Mouse (Mus musculus) left cerebral cortex, adult 2 months (tissue): ENCODE results near the gene Efna5. TPM values are rescaled to one million over a fixed set of nuclear protein-coding genes. Genes with fewer than 3 reads are reported as not detected.

Experiments
- DNase-seq, 2 experiments: peaks; one replicate each; pipeline ENCODE4 v3.0.0; 2021 to 2022; ENCODE audit warnings: low spot score in 2 of 2, mixed read lengths in 1 of 2; ENCODE audit errors: extremely low spot score in 1 of 2
- H3K27ac ChIP-seq: fragments of 200-600 bp; 2 replicates; pipeline ENCODE4 v1.8.1; 2022
- H3K4me3 ChIP-seq: fragments of 200-600 bp; 2 replicates; pipeline ENCODE4 v1.8.1; 2022
- CTCF ChIP-seq: fragments of 200-600 bp; IDR thresholded peaks from 2 replicates; pipeline ENCODE4 v1.8.1; 2022; ENCODE audit warnings: antibody characterized with exemption, mild to moderate bottlenecking, moderate library complexity
- intact Hi-C: fragments of 180-260 bp; cut with DNase I; formaldehyde crosslinking; loops from one replicate; pipeline ENCODE4 v1.15.1; 2025
- total RNA-seq, 2 experiments: library from RNA; stranded (reverse); gene quantifications; 2 replicates each; pipeline ENCODE4 v1.2.3; 2021

Efna5 gene
- total RNA-seq, 2 experiments from 2014 or later, result 38.8 to 47.7 TPM

DNA sequence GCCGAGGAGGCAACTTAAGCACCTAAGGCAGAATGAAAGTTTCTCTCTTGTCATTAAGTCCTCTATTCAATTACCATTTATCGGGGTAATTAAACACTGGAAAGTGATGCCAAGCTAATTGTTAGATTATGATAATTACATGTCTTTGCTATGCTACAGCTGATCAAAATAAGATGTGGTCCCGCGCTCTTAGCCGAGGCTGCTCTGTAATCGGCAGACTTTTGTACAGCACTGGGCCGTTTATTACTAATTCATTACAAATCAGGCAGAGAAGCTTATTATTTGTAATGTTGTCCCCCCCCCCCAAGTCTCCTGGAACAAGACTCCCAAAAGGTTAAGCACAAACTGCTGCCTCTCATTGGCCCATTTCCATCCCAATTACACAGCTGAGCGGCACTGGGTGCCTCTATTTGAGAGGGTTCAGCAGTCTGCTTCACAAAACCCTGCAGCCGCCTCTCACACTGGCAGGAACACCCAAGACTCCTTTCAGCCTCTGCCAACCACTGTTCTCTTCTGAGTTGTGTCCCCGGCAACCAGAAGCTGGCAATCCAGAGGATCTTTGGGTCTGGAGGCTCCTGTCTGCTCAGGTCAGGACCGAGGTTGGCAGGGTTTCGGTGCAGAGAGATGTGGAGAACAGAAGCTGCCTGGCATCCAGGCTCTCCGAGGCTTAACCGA lies 221.5 kb downstream of the Efna5 start:
- intact Hi-C loops, result loop anchor here (5.0 to 10.0 kb wide), 3 partner anchors 63 to 125 kb away; no protein-coding TSS in a partner anchor
- DNase-seq, result peak; percentile 49 to 51
- Histone ChIP-seq H3K27ac (no peak overlapping the region), H3K4me3 (no peak overlapping the region)
- TF ChIP-seq CTCF, result no peak

DNA sequence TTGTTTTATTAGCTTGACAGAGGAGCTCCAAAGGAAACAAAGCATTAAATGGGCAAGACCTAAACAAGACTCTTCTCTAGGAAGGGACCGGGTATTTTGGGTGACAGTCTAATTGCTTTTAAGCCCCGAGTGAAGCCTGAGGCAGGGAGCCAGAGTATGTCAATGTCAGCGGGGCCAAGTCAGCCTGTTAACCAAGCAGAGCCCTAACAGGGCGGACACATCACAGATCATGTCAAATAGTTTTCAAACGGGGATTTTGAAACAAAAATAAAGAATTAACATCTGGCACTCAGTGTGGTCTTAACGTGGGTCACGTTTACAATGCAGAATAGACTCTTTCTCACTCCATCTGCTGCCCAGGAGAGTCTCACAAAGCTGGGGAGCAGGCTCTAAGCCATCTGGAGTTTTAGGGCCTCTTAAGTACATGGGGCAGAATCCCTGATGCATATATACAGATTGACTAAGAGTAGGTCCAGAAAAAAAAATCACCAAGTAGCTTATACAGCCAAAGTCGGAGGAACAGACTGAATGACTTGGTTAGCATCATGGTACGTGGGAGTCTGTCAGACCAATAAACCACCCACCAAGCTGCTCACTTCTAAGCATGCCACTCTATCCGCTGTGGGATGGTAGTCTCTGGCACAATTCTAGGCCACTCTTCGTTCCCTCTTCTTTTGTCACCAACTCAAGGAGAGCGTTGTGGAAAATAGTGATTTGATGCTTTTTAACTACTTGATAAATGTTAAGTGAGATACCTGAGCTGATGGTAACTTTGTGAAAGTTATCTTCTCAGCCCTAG lies 223.1 kb downstream of the Efna5 start:
- H3K4me3 ChIP-seq, result no peak overlapping the region
- intact Hi-C loops, result loop anchor here (2.0 to 10.0 kb wide), 5 partner anchors 64 to 225 kb away; no protein-coding TSS in a partner anchor
- TF ChIP-seq CTCF, result no peak
- H3K27ac ChIP-seq, result no peak overlapping the region
- DNase-seq, result no peak

DNA sequence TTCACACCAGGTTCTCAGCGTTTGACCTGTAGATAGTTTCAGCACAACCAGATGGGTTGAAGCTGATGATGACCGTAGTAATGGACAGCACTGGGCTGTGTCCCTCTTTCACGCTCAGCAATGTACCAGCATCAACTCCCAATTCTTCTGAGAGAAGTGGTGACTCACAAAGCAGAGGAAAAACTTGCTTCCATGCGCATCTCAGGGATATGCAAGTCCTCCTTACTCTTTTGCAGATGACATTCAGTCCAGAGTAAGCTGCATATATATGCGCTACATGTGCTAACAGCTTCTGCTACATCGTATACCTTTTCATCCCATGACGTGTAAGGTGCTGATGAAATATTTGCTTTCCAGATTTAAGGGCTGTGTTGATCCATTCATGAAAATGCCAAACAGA lies 224.1 kb downstream of the Efna5 start:
- no peak overlapping the region for H3K4me3 ChIP-seq
- no peak for TF ChIP-seq CTCF
- DNase-seq, result no peak
- intact Hi-C loops, result loop anchor here (2.0 to 10.0 kb wide), 5 partner anchors 65 to 226 kb away; no protein-coding TSS in a partner anchor
- peak overlapping the region; percentile 29 for H3K27ac ChIP-seq

DNA sequence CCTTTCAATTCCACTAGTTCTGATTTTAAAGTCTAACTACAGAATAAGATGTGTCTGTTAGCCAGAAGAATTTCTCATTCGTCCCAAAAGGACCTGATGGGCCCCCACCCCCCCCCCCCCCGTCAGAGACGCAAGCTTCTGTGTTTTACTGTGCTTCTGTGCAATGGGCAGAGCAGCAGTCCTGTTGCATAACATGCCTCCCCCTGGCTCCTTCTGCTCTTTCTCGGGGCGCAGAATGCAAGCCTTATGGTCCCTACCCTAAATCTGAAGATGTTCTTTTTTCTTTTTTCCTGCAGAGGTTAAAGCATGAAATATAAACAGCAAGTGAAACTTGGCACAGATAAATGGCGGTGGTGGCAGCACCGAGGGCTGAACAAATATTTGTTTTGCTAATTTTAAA lies 224.5 kb downstream of the Efna5 start:
- peak overlapping the region; percentile 16; the same call in 1 of the 2 replicates for H3K4me3 ChIP-seq
- no peak for DNase-seq
- peak overlapping the region; percentile 82 for H3K27ac ChIP-seq
- TF ChIP-seq CTCF, result no peak
- intact Hi-C loops, result loop anchor here (2.0 to 10.0 kb wide), 5 partner anchors 66 to 226 kb away; no protein-coding TSS in a partner anchor

GRCm38 (mm10) chr17:62655819-62656355 lies 225.2 kb downstream of the Efna5 start:
- TF ChIP-seq CTCF, result no peak
- peak in 1 of 2 experiments; percentile 33 for DNase-seq
- intact Hi-C loops, result loop anchor here (2.0 to 10.0 kb wide), 5 partner anchors 66 to 227 kb away; no protein-coding TSS in a partner anchor
- H3K4me3 ChIP-seq, result peak overlapping the region; percentile 16; the same call in 1 of the 2 replicates
- peak overlapping the region; percentile 82 for H3K27ac ChIP-seq

DNA sequence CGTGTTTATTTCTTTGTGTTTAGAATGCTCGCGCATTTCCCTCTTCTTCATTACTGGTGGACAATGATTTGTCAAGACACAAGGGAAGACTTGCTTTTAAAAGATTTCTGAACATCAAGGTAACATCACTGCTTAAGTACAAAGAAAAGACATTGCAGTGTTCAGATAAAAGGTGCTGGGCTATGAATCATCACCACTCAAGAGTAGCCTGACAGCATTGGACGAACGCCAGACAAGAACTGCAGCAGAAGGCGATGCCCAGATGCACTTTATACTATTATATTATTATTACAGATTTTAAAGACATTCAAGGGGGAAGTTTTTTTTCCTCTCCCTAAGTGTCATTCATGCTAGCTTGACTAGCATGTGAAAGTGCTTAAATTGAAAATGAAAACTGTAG lies 228.7 kb downstream of the Efna5 start:
- TF ChIP-seq CTCF, result no peak
- intact Hi-C loops, result loop anchor here (10.0 kb wide), 1 partner anchor 132 kb away; no protein-coding TSS in a partner anchor
- no peak overlapping the region for H3K27ac ChIP-seq

GRCm38 (mm10) chr17:62651696-62652095 lies 229.4 kb downstream of the Efna5 start:
- no peak for TF ChIP-seq CTCF
- intact Hi-C loops, result loop anchor here (10.0 kb wide), 1 partner anchor 133 kb away; no protein-coding TSS in a partner anchor
- no peak overlapping the region for H3K4me3 ChIP-seq
- DNase-seq, result no peak
- no peak overlapping the region for H3K27ac ChIP-seq

More for the DNA sequence above, 228.7 kb downstream of the Efna5 start:
- DNase-seq, result no peak
- no peak overlapping the region for H3K4me3 ChIP-seq

DNA sequence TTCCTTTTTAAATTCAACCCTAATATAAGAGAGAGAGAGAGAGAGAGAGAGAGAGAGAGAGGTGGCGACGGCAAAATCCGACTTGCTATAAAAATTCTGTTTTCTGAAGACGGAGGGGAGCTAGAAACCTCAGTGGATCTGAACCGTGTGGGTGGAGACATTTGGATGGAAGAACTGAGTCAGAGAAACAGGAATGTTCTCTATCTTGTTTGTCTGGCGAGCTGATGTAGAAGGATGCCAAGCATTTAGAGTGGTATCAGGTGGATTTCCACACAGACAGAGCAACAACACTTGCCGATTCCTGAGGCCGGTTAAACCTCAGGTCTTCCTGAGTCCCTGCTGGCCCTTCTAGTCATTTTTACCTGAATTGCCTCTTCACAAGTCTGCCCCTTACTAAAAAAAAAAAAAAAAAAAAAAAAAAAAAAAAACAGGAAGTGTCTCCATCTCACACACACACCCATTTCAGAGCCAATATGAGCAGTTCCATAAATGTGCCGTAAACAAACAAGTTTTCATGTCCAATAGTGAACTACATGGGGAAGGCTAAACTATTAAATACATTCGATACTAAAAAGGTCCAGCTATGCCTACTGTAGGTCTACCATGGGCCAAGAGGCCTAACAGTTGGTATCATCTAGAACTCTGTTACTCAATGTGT lies 231.7 kb downstream of the Efna5 start:
- intact Hi-C loops, result no loop called here
- Histone ChIP-seq H3K27ac (no peak overlapping the region), H3K4me3 (no peak overlapping the region)
- no peak for TF ChIP-seq CTCF
- no peak for DNase-seq

DNA sequence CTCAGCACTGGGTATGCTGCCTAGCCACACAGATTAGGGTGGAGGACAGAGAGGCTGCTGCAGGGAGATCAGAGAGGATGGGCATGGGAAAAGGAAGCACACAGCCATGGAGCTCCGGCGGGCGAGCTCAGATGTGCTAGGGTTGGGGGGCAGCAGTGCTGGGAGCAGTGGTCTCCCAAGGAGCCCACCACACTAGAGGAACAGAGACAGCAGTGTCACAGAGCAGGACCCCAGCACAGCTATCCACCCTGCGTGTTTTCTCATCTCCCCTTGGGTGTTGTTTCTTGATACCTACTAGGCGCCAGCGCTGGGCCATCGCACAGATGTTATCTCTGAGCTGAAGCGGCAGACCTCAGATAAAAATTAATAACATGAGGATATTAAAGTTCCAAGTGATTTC lies 234.3 kb downstream of the Efna5 start:
- no peak for DNase-seq
- intact Hi-C loops, result no loop called here
- no peak overlapping the region for H3K27ac ChIP-seq
- no peak for TF ChIP-seq CTCF
- no peak overlapping the region for H3K4me3 ChIP-seq

DNA sequence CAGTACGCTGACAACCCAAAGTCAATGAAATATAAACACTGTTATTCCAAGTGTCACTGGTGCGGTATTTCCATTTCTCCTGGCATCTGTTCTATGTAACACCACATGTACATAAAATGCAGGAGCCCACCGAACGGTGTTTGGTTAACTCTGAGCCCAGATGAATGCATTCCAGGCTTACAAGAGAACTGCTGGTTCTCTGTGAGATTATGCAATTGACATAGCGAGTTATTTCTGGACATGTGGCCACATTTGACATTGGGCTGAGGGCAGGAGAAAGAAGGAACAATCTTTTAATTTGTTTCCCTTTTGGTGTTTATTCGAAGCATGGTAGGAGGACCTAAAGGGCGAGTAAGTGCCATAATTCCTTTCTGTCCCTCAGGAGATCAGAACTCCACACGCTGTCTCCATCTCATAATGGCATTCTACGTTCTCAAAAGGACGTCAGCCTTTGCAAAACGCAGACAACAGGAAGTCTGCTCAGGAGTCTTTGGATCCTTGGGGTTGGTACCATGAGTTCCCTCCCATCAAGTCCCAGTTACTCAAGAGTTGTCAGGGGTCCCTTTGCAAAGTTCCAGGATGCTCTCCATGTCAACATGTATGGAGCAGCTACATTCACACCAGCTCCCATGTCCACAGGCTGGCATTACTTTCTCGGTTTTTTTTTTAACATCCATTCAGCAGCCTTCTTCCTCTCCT lies 238.5 kb downstream of the Efna5 start:
- no peak for TF ChIP-seq CTCF
- DNase-seq, result no peak
- Histone ChIP-seq H3K4me3 (no peak overlapping the region), H3K27ac (no peak overlapping the region)
- intact Hi-C loops, result no loop called here

DNA sequence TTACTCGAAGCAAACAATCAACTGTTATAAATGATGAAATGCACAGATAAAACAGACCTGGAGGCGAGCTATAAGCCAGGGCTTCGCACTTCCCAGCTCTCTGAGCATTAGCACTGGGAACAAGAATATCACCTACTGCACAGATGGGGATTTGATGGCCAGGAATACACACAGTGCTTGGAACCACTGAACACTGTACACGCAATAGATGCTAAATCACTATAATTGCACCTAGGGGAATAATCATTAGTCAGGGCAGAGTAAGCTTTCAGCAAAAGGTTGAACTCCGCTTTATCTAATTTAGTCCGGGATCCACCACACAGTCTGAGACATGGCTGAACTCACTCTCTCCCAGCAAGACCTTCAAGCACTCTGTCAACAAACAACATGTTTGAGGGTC lies 240.5 kb downstream of the Efna5 start:
- intact Hi-C loops, result no loop called here
- no peak for TF ChIP-seq CTCF
- Histone ChIP-seq H3K27ac (no peak overlapping the region), H3K4me3 (no peak overlapping the region)
- DNase-seq, result no peak
